Mouse (Mus musculus): ENCODE data around the gene Med15.
"Not testable (repeated sequence)": the region's sequence is repeated elsewhere in the genome, so short reads cannot be mapped to it uniquely, and the experiment has no call there.

Med15 gene

GRCm38 (mm10) chr16:17732841-17733340, at the start of gene Med15:
TSS of gene Med15 (minus strand) at chr16:17732891.
- no peak for DNase-seq (ENCODE audit: low spot score)

- DNase-seq (ENCODE audit: low spot score) = no peak
Observed at GRCm38 (mm10) chr16:17779692-17780091, 47.0 kb upstream of the Med15 start.

- DNase-seq (ENCODE audit: low spot score) = no peak
Observed at GRCm38 (mm10) chr16:17778223-17778622, 45.5 kb upstream of the Med15 start.

GRCm38 (mm10) chr16:17776828-17777227, 44.1 kb upstream of the Med15 start:
- DNase-seq (ENCODE audit: low spot score) = no peak

- peak; percentile 18 for DNase-seq (ENCODE audit: low spot score)
Observed at GRCm38 (mm10) chr16:17771117-17771865, 38.6 kb upstream of the Med15 start.

- DNase-seq (ENCODE audit: low spot score) = no peak
Observed at GRCm38 (mm10) chr16:17768834-17769233, 36.1 kb upstream of the Med15 start.

GRCm38 (mm10) chr16:17764108-17764511, 31.4 kb upstream of the Med15 start:
- DNase-seq (ENCODE audit: low spot score) = no peak

- no peak for DNase-seq (ENCODE audit: low spot score)
Observed at GRCm38 (mm10) chr16:17761074-17761473, 28.4 kb upstream of the Med15 start.

- peak; percentile 43 for DNase-seq (ENCODE audit: low spot score)
Observed at GRCm38 (mm10) chr16:17760657-17761056, 28.0 kb upstream of the Med15 start.

GRCm38 (mm10) chr16:17759813-17760321, 27.2 kb upstream of the Med15 start:
- DNase-seq (ENCODE audit: low spot score) = peak; percentile 42

- peak; percentile 90 for DNase-seq (ENCODE audit: low spot score)
Observed at GRCm38 (mm10) chr16:17759344-17759773, 26.7 kb upstream of the Med15 start, which contains the start of gene Klhl22. TSS of gene Klhl22 (plus strand) at chr16:17759618.

- DNase-seq (ENCODE audit: low spot score) = no peak
Observed at GRCm38 (mm10) chr16:17758902-17759301, 26.2 kb upstream of the Med15 start.

GRCm38 (mm10) chr16:17757756-17758155, 25.1 kb upstream of the Med15 start:
- DNase-seq (ENCODE audit: low spot score) = no peak

- DNase-seq (ENCODE audit: low spot score) = no peak
Observed at GRCm38 (mm10) chr16:17753686-17754085, 21.0 kb upstream of the Med15 start.

- DNase-seq (ENCODE audit: low spot score) = no peak
Observed at GRCm38 (mm10) chr16:17753001-17753400, 20.3 kb upstream of the Med15 start.

GRCm38 (mm10) chr16:17745067-17745466, 12.4 kb upstream of the Med15 start:
- no peak for DNase-seq (ENCODE audit: low spot score)

- DNase-seq (ENCODE audit: low spot score) = no peak
Observed at GRCm38 (mm10) chr16:17744536-17744935, 11.8 kb upstream of the Med15 start.

- DNase-seq (ENCODE audit: low spot score) = no peak
Observed at GRCm38 (mm10) chr16:17743279-17743678, 10.6 kb upstream of the Med15 start.

GRCm38 (mm10) chr16:17742810-17743209, 10.1 kb upstream of the Med15 start:
- peak; percentile 43 for DNase-seq (ENCODE audit: low spot score)

- no peak for DNase-seq (ENCODE audit: low spot score)
Observed at GRCm38 (mm10) chr16:17740080-17740479, 7.4 kb upstream of the Med15 start.

GRCm38 (mm10) chr16:17736156-17736555, 3.5 kb upstream of the Med15 start:
- DNase-seq (ENCODE audit: low spot score) = no peak

GRCm38 (mm10) chr16:17734872-17735271, 2.2 kb upstream of the Med15 start:
- DNase-seq (ENCODE audit: low spot score) = not testable (repeated sequence)

- DNase-seq (ENCODE audit: low spot score) = no peak
Observed at GRCm38 (mm10) chr16:17733646-17734045, 955 bp upstream of the Med15 start.

- no peak for DNase-seq (ENCODE audit: low spot score)
Observed at GRCm38 (mm10) chr16:17732431-17732830, 260 bp downstream of the Med15 start.
